Mouse (Mus musculus): ENCODE results near the gene Daglb.

GRCm38 (mm10) chr5:143487998-143488397 is 23.6 kb downstream of the Daglb start:
- TF ChIP-seq GATA1 (IDR thresholded peaks at IDR 0.05; ENCODE audit: borderline replicate concordance, low read length) = no peak
- TF ChIP-seq CTCF (IDR thresholded peaks at IDR 0.05; ENCODE audit: low read depth, low read length) = no peak
- no peak for TF ChIP-seq GATA2 (IDR thresholded peaks at IDR 0.05; ENCODE audit: borderline replicate concordance, low read depth, low read length)

All from G1E (cell line).